Mouse (Mus musculus) adrenal gland, adult 8-10 months (tissue): ENCODE measurements around the gene Comp. TPM values are rescaled to one million over a fixed set of nuclear protein-coding genes. Genes with fewer than 3 reads are reported as not detected.

Experiments
- DNase-seq: peaks from one replicate; pipeline ENCODE4 v3.0.0; 2022
- total RNA-seq, 4 experiments: library from RNA; stranded (reverse); gene quantifications; 2 replicates each; pipeline ENCODE4 v1.2.4; 2022

Gene Comp
- total RNA-seq, 4 experiments from 2014 or later = 0.17 to 0.61 (median 0.27) TPM; not detected in 1

GRCm38 (mm10) chr8:70352657-70353151 lies 20.7 kb upstream of the Comp start:
- no peak for DNase-seq

GRCm38 (mm10) chr8:70353194-70353817 lies 20.1 kb upstream of the Comp start, which contains the start of gene Upf1:
Upf1 (minus strand) TSS chr8:70353278.
- peak; percentile 99 for DNase-seq

- DNase-seq = no peak
Measured at GRCm38 (mm10) chr8:70354004-70354403, 19.4 kb upstream of the Comp start.

GRCm38 (mm10) chr8:70356111-70356510 lies 17.2 kb upstream of the Comp start:
- no peak for DNase-seq

GRCm38 (mm10) chr8:70359411-70359810 lies 13.9 kb upstream of the Comp start:
- DNase-seq = no peak

GRCm38 (mm10) chr8:70360769-70361168 lies 12.6 kb upstream of the Comp start:
- no peak for DNase-seq

- DNase-seq = no peak
Measured at GRCm38 (mm10) chr8:70361484-70362032, 11.8 kb upstream of the Comp start.

GRCm38 (mm10) chr8:70364066-70364465 lies 9.3 kb upstream of the Comp start:
- no peak for DNase-seq

GRCm38 (mm10) chr8:70366588-70366987 lies 6.8 kb upstream of the Comp start:
- DNase-seq = no peak

- DNase-seq = no peak
Measured at GRCm38 (mm10) chr8:70370476-70370875, 2.9 kb upstream of the Comp start.

GRCm38 (mm10) chr8:70371951-70372350 lies 1.4 kb upstream of the Comp start:
- DNase-seq = no peak

GRCm38 (mm10) chr8:70374318-70374927 lies 1.1 kb downstream of the Comp start:
- peak; percentile 67 for DNase-seq

GRCm38 (mm10) chr8:70375212-70375859 lies 2.0 kb downstream of the Comp start:
- no peak for DNase-seq

- no peak for DNase-seq
Measured at GRCm38 (mm10) chr8:70376275-70376741, 3.0 kb downstream of the Comp start.

GRCm38 (mm10) chr8:70377049-70377448 lies 3.7 kb downstream of the Comp start:
- DNase-seq = no peak

GRCm38 (mm10) chr8:70380069-70380468 lies 6.7 kb downstream of the Comp start:
- DNase-seq = no peak

GRCm38 (mm10) chr8:70383287-70383686 lies 9.9 kb downstream of the Comp start:
- peak; percentile 41 for DNase-seq

- DNase-seq = no peak
Measured at GRCm38 (mm10) chr8:70389678-70390077, 16.3 kb downstream of the Comp start.

- no peak for DNase-seq
Measured at GRCm38 (mm10) chr8:70393087-70393486, 19.7 kb downstream of the Comp start.

GRCm38 (mm10) chr8:70394269-70394998 lies 21.1 kb downstream of the Comp start:
- DNase-seq = no peak

- no peak for DNase-seq
Measured at GRCm38 (mm10) chr8:70395649-70396048, 22.3 kb downstream of the Comp start.

GRCm38 (mm10) chr8:70396184-70396583 lies 22.8 kb downstream of the Comp start:
- no peak for DNase-seq
